Mouse (Mus musculus): ENCODE measurements around the gene Gm10842. TPM values are rescaled to one million over a fixed set of nuclear protein-coding genes. Genes with fewer than 3 reads are reported as not detected.

Gene Gm10842
- polyA plus RNA-seq, 1 experiment from 2014 or later = not detected

DNA sequence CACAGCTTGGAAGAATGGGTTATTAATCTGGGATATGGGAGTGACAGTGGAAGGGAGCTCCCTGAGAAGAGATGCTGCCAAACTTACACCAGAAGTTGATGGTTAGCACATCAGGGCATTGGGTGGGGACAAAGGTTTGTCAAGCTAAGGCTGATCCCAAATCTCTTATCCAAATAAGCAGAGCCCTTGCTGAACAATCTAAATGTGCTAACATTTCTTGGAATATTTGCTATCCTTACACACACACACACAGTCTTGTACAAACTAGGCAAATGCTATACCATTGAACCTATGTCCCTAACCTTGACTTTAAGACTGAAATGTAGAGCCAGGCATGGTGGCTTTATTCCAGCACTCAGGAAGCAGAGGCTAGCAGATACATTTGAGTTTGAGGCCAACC lies 3.1 kb upstream of the Gm10842 start:
- Histone ChIP-seq H3K27ac (no peak overlapping the region), H3K4me3 (no peak overlapping the region), H3K36me3 (peaks cover 32% of the 10 kb centered on the region), H3K27me3 (no peaks in the 10 kb centered on the region), H3K4me1 (no peaks in the 10 kb centered on the region), H3K4me2 (replicated peaks) (no peak overlapping the region), H3K9me3 (no peaks in the 10 kb centered on the region), H3K9ac (no peak overlapping the region)
- ATAC-seq (ENCODE audit: low FRiP score, low read depth) = no peak

DNA sequence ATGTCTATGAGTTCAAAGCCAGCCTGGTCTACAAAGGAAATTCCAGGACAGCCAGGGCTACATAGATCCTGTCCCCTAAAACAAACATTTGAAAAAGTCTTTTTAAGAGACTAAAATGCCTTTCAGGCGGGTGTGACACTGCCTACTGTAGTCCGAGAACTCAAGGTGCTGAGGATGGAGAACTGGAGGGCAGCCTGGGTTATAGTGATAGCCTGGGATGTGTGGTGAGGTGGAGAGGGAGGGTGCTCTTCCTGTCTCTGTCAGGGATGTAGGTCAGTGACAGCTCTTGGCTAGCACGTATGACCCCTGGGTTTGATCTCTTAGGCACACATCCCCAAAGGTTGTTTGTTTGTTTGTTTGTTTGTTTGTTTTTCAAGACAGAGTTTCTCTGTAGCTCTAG lies 2.6 kb upstream of the Gm10842 start:
- H3K36me3 ChIP-seq = peaks cover 27% of the 10 kb centered on the region
- WGBS = 81% methylated on average over 3 of the region's 3 CpGs
- no peak overlapping the region for H3K4me2 ChIP-seq (replicated peaks)
- H3K9ac ChIP-seq = no peak overlapping the region
- H3K27ac ChIP-seq = no peak overlapping the region
- no peak overlapping the region for H3K4me3 ChIP-seq
- no peaks in the 10 kb centered on the region for H3K4me1 ChIP-seq
- ATAC-seq (ENCODE audit: low FRiP score, low read depth) = no peak
- H3K9me3 ChIP-seq = no peaks in the 10 kb centered on the region
- no peaks in the 10 kb centered on the region for H3K27me3 ChIP-seq

DNA sequence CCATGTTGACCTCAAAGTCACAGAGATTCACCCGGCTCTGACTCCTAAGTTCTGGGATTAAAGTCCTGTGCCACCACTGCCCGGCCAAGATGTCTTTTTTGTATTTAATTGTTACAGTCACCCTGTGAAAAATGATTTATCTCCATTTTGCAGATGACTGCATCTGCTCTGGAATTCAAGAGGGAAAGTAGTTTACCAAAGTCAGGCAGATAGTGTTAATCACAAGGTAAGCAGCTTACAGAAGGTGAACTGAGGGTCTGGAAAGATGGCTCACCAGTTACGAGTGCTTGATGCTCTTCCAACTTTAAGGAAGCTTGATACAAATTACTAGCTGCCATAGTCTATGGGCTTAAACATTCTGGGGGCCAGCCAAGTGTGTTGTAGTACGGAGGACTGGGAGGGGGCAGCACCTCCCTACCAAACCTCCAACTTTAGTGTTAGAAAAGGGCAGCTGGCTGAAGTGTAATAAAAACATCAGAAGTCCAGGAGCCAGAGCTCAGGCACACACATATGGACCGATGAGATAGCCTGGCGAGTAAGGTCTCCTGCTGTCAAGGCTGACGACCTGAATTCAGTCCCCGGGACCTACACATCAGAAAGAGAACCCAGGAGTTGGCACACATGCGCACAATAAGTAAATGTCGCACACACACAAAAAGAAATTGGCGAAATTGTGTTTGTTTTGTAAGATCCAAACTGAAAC lies 2.0 kb upstream of the Gm10842 start:
- WGBS = 58% methylated on average over 11 of the region's 11 CpGs
- Histone ChIP-seq H3K27ac (no peak overlapping the region), H3K4me1 (no peaks in the 10 kb centered on the region), H3K4me3 (no peak overlapping the region), H3K36me3 (peaks cover 21% of the 10 kb centered on the region), H3K9me3 (no peaks in the 10 kb centered on the region), H3K27me3 (no peaks in the 10 kb centered on the region), H3K9ac (no peak overlapping the region), H3K4me2 (replicated peaks) (no peak overlapping the region)
- no peak for ATAC-seq (ENCODE audit: low FRiP score, low read depth)

DNA sequence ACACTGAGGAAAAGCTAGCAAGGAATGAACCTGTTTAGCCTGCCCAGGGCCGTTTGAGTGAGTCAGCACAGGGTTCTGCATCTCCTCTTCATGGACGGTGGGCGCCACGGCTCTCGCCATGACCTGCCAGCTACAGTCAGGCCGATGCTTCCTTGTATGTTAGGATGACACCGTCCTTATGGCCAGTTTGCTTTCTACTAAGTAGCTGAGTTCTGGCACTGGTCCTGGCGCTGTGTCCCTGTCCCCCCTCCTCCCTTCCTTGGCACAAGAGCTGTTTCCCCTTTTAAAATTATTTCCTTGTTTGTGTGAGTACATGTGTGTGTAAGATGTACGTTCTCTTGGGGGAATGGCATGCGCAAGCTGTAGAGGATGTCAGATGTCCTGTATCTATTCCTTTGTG lies 1.5 kb upstream of the Gm10842 start:
- Histone ChIP-seq H3K27me3 (0 out of 2 replicates have a peak, but pooled peaks cover 2% of the 10 kb centered on the region), H3K36me3 (peaks cover 15% of the 10 kb centered on the region), H3K4me1 (no peaks in the 10 kb centered on the region), H3K9me3 (no peaks in the 10 kb centered on the region), H3K4me2 (replicated peaks) (no peak overlapping the region), H3K4me3 (no peak overlapping the region), H3K9ac (no peak overlapping the region), H3K27ac (no peak overlapping the region)
- WGBS = 85% methylated on average over 10 of the region's 10 CpGs
- ATAC-seq (ENCODE audit: low FRiP score, low read depth) = no peak

DNA sequence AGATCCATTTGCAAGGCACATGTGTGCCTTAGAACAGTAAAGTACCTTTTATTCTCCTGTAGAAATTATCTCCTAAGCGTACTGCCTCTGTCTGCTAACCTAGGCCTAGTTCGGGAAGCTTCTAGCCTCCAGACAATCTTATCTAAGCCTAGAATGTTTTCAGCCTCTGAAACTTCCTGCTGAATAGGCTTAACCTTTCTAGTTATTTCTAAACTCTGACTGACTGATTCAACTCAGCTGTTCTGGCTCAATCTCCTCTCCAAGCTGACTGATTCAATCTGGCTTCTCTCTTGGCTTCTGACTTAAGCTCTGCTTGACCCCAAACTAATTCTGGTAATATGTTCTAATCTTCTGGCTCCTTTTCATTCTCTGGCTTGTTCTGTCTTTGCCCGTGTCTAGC lies 2.7 kb downstream of the Gm10842 start:
- Histone ChIP-seq H3K4me2 (replicated peaks) (no peak overlapping the region), H3K9me3 (no peaks in the 10 kb centered on the region), H3K36me3 (no peaks in the 10 kb centered on the region), H3K4me1 (peaks cover 28% of the 10 kb centered on the region), H3K9ac (no peak overlapping the region), H3K27me3 (peaks cover 13% of the 10 kb centered on the region), H3K27ac (no peak overlapping the region), H3K4me3 (no peak overlapping the region)
- no peak for ATAC-seq (ENCODE audit: low FRiP score, low read depth)
- 78% methylated on average over 3 of the region's 3 CpGs for WGBS

DNA sequence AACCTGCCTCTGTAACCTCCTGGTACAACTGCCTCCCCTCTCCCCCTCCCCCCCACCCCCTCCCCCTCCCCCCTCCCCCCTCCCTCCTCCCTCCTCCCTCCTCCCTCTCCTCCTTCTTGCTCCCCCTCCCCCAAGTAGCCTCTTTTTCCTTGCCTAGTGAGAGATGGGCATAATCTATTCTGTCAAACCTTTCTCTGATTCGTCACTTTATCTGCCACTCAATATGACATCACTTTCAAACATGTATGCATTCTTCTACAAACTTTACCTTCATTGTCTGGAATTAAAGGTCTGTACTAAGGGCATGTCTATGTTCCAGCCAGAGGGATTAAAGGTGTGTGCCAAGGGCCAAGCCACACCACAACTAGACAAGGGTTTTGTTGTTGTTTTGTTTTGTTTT lies 3.1 kb downstream of the Gm10842 start:
- no peak for ATAC-seq (ENCODE audit: low FRiP score, low read depth)
- no peak overlapping the region for H3K27ac ChIP-seq
- no peak overlapping the region for H3K4me2 ChIP-seq (replicated peaks)
- no peak overlapping the region for H3K9ac ChIP-seq
- H3K27me3 ChIP-seq = peaks cover 16% of the 10 kb centered on the region
- no peaks in the 10 kb centered on the region for H3K36me3 ChIP-seq
- no peak overlapping the region for H3K4me3 ChIP-seq
- peaks cover 28% of the 10 kb centered on the region for H3K4me1 ChIP-seq
- 95% methylated on average over 1 of the region's 1 CpGs for WGBS
- H3K9me3 ChIP-seq = no peaks in the 10 kb centered on the region

DNA sequence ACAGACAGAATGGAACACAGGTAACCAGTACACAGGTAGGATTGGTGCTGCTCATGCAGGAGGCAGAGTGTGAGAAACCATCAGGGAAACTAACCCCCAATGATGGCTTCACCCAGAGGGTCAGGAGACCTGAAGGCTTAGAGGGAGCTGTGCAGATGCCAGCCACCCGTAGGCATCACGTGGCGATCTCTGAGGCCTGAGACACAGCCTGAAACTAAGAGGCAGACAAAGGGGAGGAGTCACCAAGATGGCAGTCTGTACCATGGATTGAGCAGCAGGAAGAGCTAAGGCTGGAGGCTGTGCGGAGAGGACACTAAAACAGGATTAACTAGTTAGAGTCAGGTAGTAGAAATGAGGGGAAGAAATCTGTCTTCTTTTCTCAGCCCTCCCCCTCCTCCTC lies 4.0 kb downstream of the Gm10842 start:
- H3K4me1 ChIP-seq = peaks cover 28% of the 10 kb centered on the region
- no peak overlapping the region; the same call in 1 of the 2 replicates for H3K4me2 ChIP-seq (replicated peaks)
- whole genome bisulfite sequencing = 42% methylated on average over 4 of the region's 4 CpGs
- H3K9ac ChIP-seq = no peak overlapping the region
- peaks cover 20% of the 10 kb centered on the region for H3K27me3 ChIP-seq
- no peaks in the 10 kb centered on the region for H3K36me3 ChIP-seq
- no peaks in the 10 kb centered on the region for H3K9me3 ChIP-seq
- no peak overlapping the region for H3K4me3 ChIP-seq
- no peak overlapping the region for H3K27ac ChIP-seq
- no peak for ATAC-seq (ENCODE audit: low FRiP score, low read depth)

DNA sequence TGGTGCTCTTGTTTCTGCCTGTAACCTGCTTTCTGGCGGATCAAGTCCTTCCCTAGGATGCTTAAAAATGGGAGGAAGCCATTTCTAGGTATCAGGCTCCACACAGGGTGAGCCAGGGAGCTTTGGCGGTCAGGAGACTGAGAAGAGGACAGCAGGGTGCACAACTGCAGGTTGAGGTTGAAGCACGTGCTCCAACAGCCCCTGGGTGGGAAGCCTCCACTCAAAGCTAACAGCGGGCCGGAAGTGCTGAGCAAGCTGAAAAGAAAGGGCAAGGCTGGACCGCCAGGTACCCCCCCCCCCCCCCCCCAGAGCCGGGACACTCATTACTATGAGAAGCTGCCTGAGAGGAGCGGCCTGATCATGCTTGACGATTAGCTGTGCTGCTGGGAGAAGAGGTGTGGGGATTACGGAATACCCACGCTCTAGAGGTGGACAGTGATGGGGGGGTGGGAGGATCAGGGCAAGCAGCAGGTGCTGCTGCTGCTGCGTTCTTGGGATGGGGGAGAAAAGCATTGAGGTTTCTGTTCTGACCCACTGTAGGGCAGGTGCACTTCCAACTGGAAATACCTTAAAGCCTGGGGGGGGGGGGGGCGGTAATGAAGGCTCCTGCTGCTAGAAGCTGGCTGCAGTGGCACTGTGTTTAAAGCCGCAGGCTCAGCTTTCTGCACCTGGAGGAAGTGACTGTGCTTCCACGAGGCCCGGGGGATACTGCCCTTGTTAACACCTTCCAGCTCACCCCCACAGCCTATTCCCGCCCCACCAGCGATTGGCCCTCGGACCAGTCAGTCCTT lies 4.7 kb downstream of the Gm10842 start:
- Histone ChIP-seq H3K4me2 (replicated peaks) (peak overlapping the region; percentile 44), H3K9me3 (no peaks in the 10 kb centered on the region), H3K9ac (no peak overlapping the region), H3K4me3 (no peak overlapping the region), H3K36me3 (no peaks in the 10 kb centered on the region), H3K27me3 (peaks cover 24% of the 10 kb centered on the region), H3K4me1 (peaks cover 28% of the 10 kb centered on the region), H3K27ac (no peak overlapping the region)
- 12% methylated on average over 18 of the region's 19 CpGs for WGBS
- ATAC-seq (ENCODE audit: low FRiP score, low read depth) = peak; percentile 76

DNA sequence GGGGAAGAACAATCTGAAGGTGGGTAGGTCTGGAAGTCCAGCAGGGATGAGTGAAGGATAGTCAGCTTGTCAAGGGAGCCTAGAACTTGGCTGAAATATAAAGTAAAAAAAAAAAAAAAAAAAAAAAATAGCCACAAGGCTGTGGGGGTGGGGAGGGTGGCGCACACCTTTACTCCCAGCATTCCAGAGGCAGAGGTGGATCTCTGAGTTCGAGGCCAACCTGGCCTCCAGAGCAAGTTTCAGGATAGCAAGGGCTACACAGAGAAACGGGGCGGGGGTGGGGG lies 5.3 kb downstream of the Gm10842 start:
- Histone ChIP-seq H3K4me2 (replicated peaks) (peak overlapping the region; percentile 44), H3K9me3 (0 out of 2 replicates have a peak, but pooled peaks cover 2% of the 10 kb centered on the region), H3K4me1 (peaks cover 28% of the 10 kb centered on the region), H3K27me3 (peaks cover 29% of the 10 kb centered on the region), H3K9ac (no peak overlapping the region), H3K36me3 (no peaks in the 10 kb centered on the region), H3K4me3 (no peak overlapping the region), H3K27ac (no peak overlapping the region)
- WGBS = 79% methylated on average over 2 of the region's 4 CpGs
- ATAC-seq (ENCODE audit: low FRiP score, low read depth) = no peak

DNA sequence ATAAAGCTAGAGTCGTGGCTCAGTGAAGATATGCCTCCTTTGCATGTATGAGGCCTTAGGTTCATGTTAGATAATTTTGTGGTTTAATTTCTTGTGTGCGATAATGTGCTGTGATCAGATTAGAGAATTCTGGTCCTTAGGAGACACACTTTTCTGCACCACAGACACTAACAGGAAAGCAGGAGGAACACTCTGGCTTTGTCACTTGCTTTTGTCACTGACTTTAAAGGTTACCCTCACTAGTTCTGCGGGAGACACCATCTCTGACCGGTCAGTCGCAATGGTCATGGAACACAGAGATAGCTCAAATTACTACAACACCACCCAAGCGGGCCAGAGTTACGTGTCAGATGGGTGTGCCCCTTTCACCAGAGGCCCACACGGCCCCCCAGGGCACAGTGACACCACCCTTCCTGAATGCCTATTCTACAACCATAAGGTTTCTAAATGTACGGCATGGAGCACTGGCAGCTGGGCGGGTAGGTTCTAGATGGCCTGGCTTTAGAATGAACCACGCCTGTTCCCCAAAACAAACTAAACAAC lies 5.7 kb downstream of the Gm10842 start:
- 0 out of 2 replicates have a peak, but pooled peaks cover 3% of the 10 kb centered on the region for H3K9me3 ChIP-seq
- H3K9ac ChIP-seq = no peak overlapping the region
- no peak for ATAC-seq (ENCODE audit: low FRiP score, low read depth)
- H3K4me3 ChIP-seq = no peak overlapping the region
- peaks cover 28% of the 10 kb centered on the region for H3K4me1 ChIP-seq
- no peaks in the 10 kb centered on the region for H3K36me3 ChIP-seq
- H3K27me3 ChIP-seq = peaks cover 31% of the 10 kb centered on the region
- H3K4me2 ChIP-seq (replicated peaks) = no peak overlapping the region
- no peak overlapping the region for H3K27ac ChIP-seq
- WGBS = 55% methylated on average over 11 of the region's 11 CpGs

DNA sequence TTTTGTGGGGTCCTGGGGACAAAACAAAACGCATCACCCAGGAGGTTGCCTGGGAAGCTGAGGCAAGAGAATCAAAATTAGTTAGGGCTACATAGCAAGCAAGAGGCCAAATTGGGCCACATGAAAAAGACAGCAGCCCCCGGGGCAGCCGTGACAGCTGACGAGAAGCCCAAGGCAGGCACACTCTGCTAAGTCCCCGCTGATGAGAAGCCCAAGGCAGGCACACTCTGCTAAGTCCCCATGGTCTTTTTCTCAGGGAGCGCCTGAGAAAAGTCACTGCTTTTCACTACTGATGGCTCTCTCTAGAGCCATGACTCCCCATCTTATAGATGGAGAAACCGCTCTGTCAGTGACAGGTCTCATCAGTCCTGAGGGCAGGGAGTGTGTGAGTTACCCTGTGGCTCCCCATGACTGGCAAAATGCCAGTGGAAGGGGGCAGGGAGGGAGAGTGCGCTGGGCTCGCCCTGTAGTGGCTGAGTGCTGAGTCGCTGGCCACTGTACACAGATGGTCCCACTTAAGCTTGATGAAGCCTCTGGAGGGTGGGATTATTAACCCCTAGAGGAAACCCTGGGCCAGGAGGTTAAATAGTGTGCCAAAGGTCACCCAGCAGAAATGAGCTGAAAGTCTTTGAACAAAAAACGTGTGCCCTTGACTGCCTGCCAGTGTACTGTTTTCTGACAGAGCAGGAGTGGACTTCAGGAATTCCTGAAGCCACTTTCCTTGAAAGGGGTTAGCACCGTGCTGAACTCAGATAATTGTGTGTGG lies 6.6 kb downstream of the Gm10842 start:
- H3K4me1 ChIP-seq = peaks cover 28% of the 10 kb centered on the region
- no peaks in the 10 kb centered on the region for H3K36me3 ChIP-seq
- H3K9me3 ChIP-seq = 0 out of 2 replicates have a peak, but pooled peaks cover 3% of the 10 kb centered on the region
- peak; percentile 68 for ATAC-seq (ENCODE audit: low FRiP score, low read depth)
- peaks cover 33% of the 10 kb centered on the region for H3K27me3 ChIP-seq
- H3K9ac ChIP-seq = no peak overlapping the region; the same call in 1 of the 2 replicates
- H3K4me3 ChIP-seq = no peak overlapping the region
- 10% methylated on average over 12 of the region's 12 CpGs for WGBS
- no peak overlapping the region for H3K27ac ChIP-seq
- 0 out of 2 replicates have a peak overlapping the region, but pooled peaks have one; percentile 14 for H3K4me2 ChIP-seq (replicated peaks)

DNA sequence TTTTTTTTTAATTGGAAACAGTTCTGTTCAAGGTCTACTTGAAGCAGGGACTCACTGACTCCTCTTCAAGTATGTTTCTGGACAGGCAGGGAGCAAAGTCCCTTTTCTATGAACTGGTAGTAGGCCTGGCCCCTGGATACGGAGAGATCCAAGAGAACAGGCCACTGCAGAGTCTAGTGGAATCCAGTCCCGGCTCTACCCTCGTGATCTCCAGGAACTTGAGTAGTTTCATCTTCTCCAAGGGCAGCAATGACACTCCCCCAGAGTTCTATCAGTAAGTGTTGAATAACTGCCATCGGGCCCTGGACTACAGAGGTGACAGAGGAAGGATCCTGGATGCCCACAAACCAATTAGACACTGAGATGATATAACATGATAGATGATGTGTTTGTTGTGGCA lies 9.2 kb downstream of the Gm10842 start:
- Histone ChIP-seq H3K9me3 (0 out of 2 replicates have a peak, but pooled peaks cover 3% of the 10 kb centered on the region), H3K27me3 (peaks cover 25% of the 10 kb centered on the region), H3K4me2 (replicated peaks) (no peak overlapping the region), H3K36me3 (no peaks in the 10 kb centered on the region), H3K4me3 (no peak overlapping the region), H3K27ac (no peak overlapping the region), H3K9ac (no peak overlapping the region), H3K4me1 (peaks cover 27% of the 10 kb centered on the region)
- no peak for ATAC-seq (ENCODE audit: low FRiP score, low read depth)
- WGBS = 48% methylated on average over 4 of the region's 4 CpGs

Data from limb, embryonic 13.5 days (tissue).